Mouse (Mus musculus) heart, embryonic 11.5 days (tissue): ENCODE data around the gene Gba. TPM values are rescaled to one million over a fixed set of nuclear protein-coding genes. Genes with fewer than 3 reads are reported as not detected.

Source experiments
- ATAC-seq: fragments of 200-750 bp; cut with Nextera tagmentation; replicated peaks from 2 replicates; pipeline ENCODE4 v1.8.0; 2017; ENCODE audit warnings: moderate library complexity; ENCODE audit not compliant: insufficient number of reproducible peaks, low FRiP score, low TSS enrichment
- H3K27ac ChIP-seq: fragments of 300-500 bp; sonication (generic); 2 replicates; pipeline ENCODE4 v1.5.1; 2014; ENCODE audit warnings: mild to moderate bottlenecking, low read depth, low read length
- H3K27me3 ChIP-seq: fragments of 300-500 bp; sonication (generic); 2 replicates; pipeline ENCODE4 v1.6.1; 2014; ENCODE audit warnings: mild to moderate bottlenecking, low read length, mixed read lengths; ENCODE audit not compliant: control insufficient read depth, insufficient read depth
- H3K36me3 ChIP-seq: fragments of 300-500 bp; sonication (generic); 2 replicates; pipeline ENCODE4 v1.6.1; 2014; ENCODE audit warnings: mild to moderate bottlenecking, low read length, moderate library complexity, mixed read lengths; ENCODE audit not compliant: control insufficient read depth, insufficient read depth
- H3K4me1 ChIP-seq: fragments of 300-500 bp; sonication (generic); 2 replicates; pipeline ENCODE4 v1.6.1; 2014; ENCODE audit warnings: low read length; ENCODE audit not compliant: control insufficient read depth, insufficient read depth
- H3K4me2 ChIP-seq: fragments of 300-500 bp; sonication (generic); 2 replicates; pipeline ENCODE4 v1.6.1; 2014; ENCODE audit warnings: mild to moderate bottlenecking, moderate library complexity
- H3K4me3 ChIP-seq: fragments of 300-500 bp; sonication (generic); 2 replicates; pipeline ENCODE4 v1.5.1; 2014; ENCODE audit warnings: low read depth, low read length
- H3K9ac ChIP-seq: fragments of 300-500 bp; sonication (generic); 2 replicates; pipeline ENCODE4 v1.6.1; 2014; ENCODE audit warnings: mild to moderate bottlenecking, low read depth, low read length, moderate library complexity
- H3K9me3 ChIP-seq: fragments of 300-500 bp; sonication (generic); replicated peaks from 2 replicates; pipeline ENCODE4 v1.6.1; 2016; ENCODE audit warnings: low read length; ENCODE audit not compliant: control insufficient read depth
- WGBS: fragments of 180-500 bp; shearing (Covaris S2); extraction: QIAGEN DNeasy Blood & Tissue Kit; methylation state at CpG from one replicate; pipeline ENCODE4 v1.1.7; 2014; ENCODE audit not compliant: insufficient replicate concordance; 5-methylcytosine and 5-hydroxymethylcytosine counted together
- polyA plus RNA-seq: library from polyadenylated mRNA; unstranded; fragments of >200 nt; fragmentation: Nextera tagmentation; extraction: Ambion mirVana; gene quantifications from 2 replicates; pipeline ENCODE4 v1.2.1, GENCODE M21; 2014

Gba gene
- polyA plus RNA-seq, 1 experiment from 2014 or later, result 33.3 TPM

- H3K27me3 ChIP-seq, result peaks cover 21% of the 10 kb centered on the region
- 10% methylated on average over 25 of the region's 25 CpGs for WGBS
- peak overlapping the region; percentile 44 for H3K4me3 ChIP-seq
- H3K4me2 ChIP-seq, result peak overlapping the region; percentile 75
- no peaks in the 10 kb centered on the region for H3K9me3 ChIP-seq
- H3K36me3 ChIP-seq, result no peaks in the 10 kb centered on the region; the same call in 1 of the 2 replicates
- no peak for ATAC-seq
- no peak overlapping the region for H3K9ac ChIP-seq
- peaks cover 22% of the 10 kb centered on the region for H3K4me1 ChIP-seq
- H3K27ac ChIP-seq, result no peak overlapping the region
These were observed 41.6 kb downstream of the Gba start for GRCm38 (mm10) chr3:89244158-89244981.

- WGBS, result 2% methylated on average over 20 of the region's 26 CpGs
- no peaks in the 10 kb centered on the region; the same call in 1 of the 2 replicates for H3K36me3 ChIP-seq
- H3K9ac ChIP-seq, result peak overlapping the region; percentile 52; the same call in 1 of the 2 replicates
- no peaks in the 10 kb centered on the region for H3K9me3 ChIP-seq
- H3K27ac ChIP-seq, result no peak overlapping the region
- ATAC-seq, result 0 out of 2 replicates have a peak, but pooled peaks have one; percentile 5
- peak overlapping the region; percentile 75 for H3K4me2 ChIP-seq
- peak overlapping the region; percentile 44 for H3K4me3 ChIP-seq
- peaks cover 21% of the 10 kb centered on the region for H3K27me3 ChIP-seq
- H3K4me1 ChIP-seq, result peaks cover 22% of the 10 kb centered on the region
These were observed 42.4 kb downstream of the Gba start for GRCm38 (mm10) chr3:89244982-89245687.

GRCm38 (mm10) chr3:89245688-89246171 lies 43.0 kb downstream of the Gba start, which contains the start of gene Krtcap2:
Gene Krtcap2, plus strand, starts transcription at chr3:89245966.
- 6% methylated on average over 20 of the region's 20 CpGs for WGBS
- Histone ChIP-seq H3K27ac (peak within 1 kb of the TSS; percentile 64), H3K36me3 (no peaks in the 10 kb centered on the region; the same call in 1 of the 2 replicates), H3K4me2 (peak within 1 kb of the TSS; percentile 75), H3K9ac (peak within 1 kb of the TSS; percentile 82), H3K4me1 (peaks cover 28% of the 10 kb centered on the region), H3K27me3 (peaks cover 21% of the 10 kb centered on the region), H3K9me3 (no peaks in the 10 kb centered on the region), H3K4me3 (peak within 1 kb of the TSS; percentile 78)
- ATAC-seq, result peak; percentile 8; the same call in 1 of the 2 replicates

GRCm38 (mm10) chr3:89246261-89247100 lies 43.8 kb downstream of the Gba start, which contains the start of gene Trim46:
Gene Trim46, minus strand, starts transcription at chr3:89246309.
- H3K36me3 ChIP-seq, result no peaks in the 10 kb centered on the region; the same call in 1 of the 2 replicates
- peaks cover 35% of the 10 kb centered on the region for H3K4me1 ChIP-seq
- H3K27me3 ChIP-seq, result peaks cover 21% of the 10 kb centered on the region
- peak; percentile 46 for ATAC-seq
- H3K4me2 ChIP-seq, result peak within 1 kb of the TSS; percentile 75
- no peaks in the 10 kb centered on the region for H3K9me3 ChIP-seq
- peak within 1 kb of the TSS; percentile 78 for H3K4me3 ChIP-seq
- peak within 1 kb of the TSS; percentile 64 for H3K27ac ChIP-seq
- peak within 1 kb of the TSS; percentile 82 for H3K9ac ChIP-seq
- WGBS, result under 1% methylated on average over 42 of the region's 42 CpGs

GRCm38 (mm10) chr3:89247466-89247865 lies 44.7 kb downstream of the Gba start:
- Histone ChIP-seq H3K4me1 (peaks cover 40% of the 10 kb centered on the region), H3K9ac (0 out of 2 replicates have a peak overlapping the region, but pooled peaks have one; percentile 39), H3K9me3 (no peaks in the 10 kb centered on the region), H3K27me3 (peaks cover 21% of the 10 kb centered on the region), H3K27ac (no peak overlapping the region), H3K4me2 (peak overlapping the region; percentile 75; the same call in 1 of the 2 replicates), H3K4me3 (no peak overlapping the region), H3K36me3 (no peaks in the 10 kb centered on the region; the same call in 1 of the 2 replicates)
- ATAC-seq, result no peak
- 77% methylated on average over 4 of the region's 4 CpGs for WGBS

- H3K4me3 ChIP-seq, result no peak overlapping the region
- H3K4me1 ChIP-seq, result peaks cover 28% of the 10 kb centered on the region
- H3K27ac ChIP-seq, result peak overlapping the region; percentile 50; the same call in 1 of the 2 replicates
- no peaks in the 10 kb centered on the region for H3K9me3 ChIP-seq
- H3K4me2 ChIP-seq, result peak overlapping the region; percentile 53; the same call in 1 of the 2 replicates
- no peak overlapping the region for H3K9ac ChIP-seq
- WGBS, result 15% methylated on average over 7 of the region's 7 CpGs
- no peaks in the 10 kb centered on the region; the same call in 1 of the 2 replicates for H3K36me3 ChIP-seq
- H3K27me3 ChIP-seq, result peaks cover 1% of the 10 kb centered on the region
- ATAC-seq, result no peak
These were observed 47.8 kb downstream of the Gba start for GRCm38 (mm10) chr3:89250435-89251040.

- Histone ChIP-seq H3K4me3 (0 out of 2 replicates have a peak overlapping the region, but pooled peaks have one; percentile 19), H3K27me3 (no peaks in the 10 kb centered on the region; the same call in 1 of the 2 replicates), H3K9me3 (no peaks in the 10 kb centered on the region), H3K27ac (no peak overlapping the region), H3K36me3 (no peaks in the 10 kb centered on the region; the same call in 1 of the 2 replicates), H3K4me1 (peaks cover 24% of the 10 kb centered on the region), H3K9ac (peak overlapping the region; percentile 43; the same call in 1 of the 2 replicates), H3K4me2 (peak overlapping the region; percentile 53)
- 0 out of 2 replicates have a peak, but pooled peaks have one; percentile 31 for ATAC-seq
- 12% methylated on average over 17 of the region's 17 CpGs for WGBS
These were observed 48.7 kb downstream of the Gba start for GRCm38 (mm10) chr3:89251365-89251895.
